Mouse (Mus musculus): Measurements from ENCODE around the gene Filip1l. TPM values are rescaled to one million over a fixed set of nuclear protein-coding genes. Genes with fewer than 3 reads are reported as not detected.

Gene Filip1l
- polyA plus RNA-seq, 1 experiment from 2014 or later = 56.2 TPM

- H3K4me1 ChIP-seq (ENCODE audit: control insufficient read depth, insufficient read depth, low read length) = peaks cover 15% of the 10 kb centered on the region; the same call in 1 of the 2 replicates
- no peaks in the 10 kb centered on the region for H3K27me3 ChIP-seq (ENCODE audit: control insufficient read depth, insufficient read depth, low read length)
- no peak for ATAC-seq (ENCODE audit: insufficient read depth, low FRiP score)
- H3K27ac ChIP-seq (ENCODE audit: low read length) = no peak overlapping the region
- H3K9me3 ChIP-seq (replicated peaks; ENCODE audit: control insufficient read depth, low read length) = no peaks in the 10 kb centered on the region
- no peaks in the 10 kb centered on the region for H3K36me3 ChIP-seq (ENCODE audit: control insufficient read depth, insufficient read depth, low read length)
- no peak overlapping the region for H3K4me2 ChIP-seq (ENCODE audit: low read depth, low read length)
- WGBS = 75% methylated on average over 9 of the region's 9 CpGs
- H3K9ac ChIP-seq (ENCODE audit: low read length) = no peak overlapping the region
- H3K4me3 ChIP-seq (replicated peaks; ENCODE audit: low read length) = no peak overlapping the region
These were observed 132.4 kb downstream of the Filip1l start for GRCm38 (mm10) chr16:57485265-57485664.

- Histone ChIP-seq H3K4me1 (ENCODE audit: control insufficient read depth, insufficient read depth, low read length) (peaks cover 12% of the 10 kb centered on the region; the same call in 1 of the 2 replicates), H3K36me3 (ENCODE audit: control insufficient read depth, insufficient read depth, low read length) (no peaks in the 10 kb centered on the region), H3K4me3 (replicated peaks; ENCODE audit: low read length) (no peak overlapping the region), H3K9ac (ENCODE audit: low read length) (no peak overlapping the region), H3K4me2 (ENCODE audit: low read depth, low read length) (no peak overlapping the region), H3K9me3 (replicated peaks; ENCODE audit: control insufficient read depth, low read length) (no peaks in the 10 kb centered on the region), H3K27me3 (ENCODE audit: control insufficient read depth, insufficient read depth, low read length) (no peaks in the 10 kb centered on the region), H3K27ac (ENCODE audit: low read length) (no peak overlapping the region)
- no peak for ATAC-seq (ENCODE audit: insufficient read depth, low FRiP score)
- WGBS = 86% methylated on average over 5 of the region's 5 CpGs
These were observed 133.4 kb downstream of the Filip1l start for GRCm38 (mm10) chr16:57486266-57486665.

GRCm38 (mm10) chr16:57488661-57489060, 135.8 kb downstream of the Filip1l start:
- H3K27ac ChIP-seq (ENCODE audit: low read length) = no peak overlapping the region
- ATAC-seq (ENCODE audit: insufficient read depth, low FRiP score) = no peak
- H3K9ac ChIP-seq (ENCODE audit: low read length) = no peak overlapping the region
- no peak overlapping the region for H3K4me2 ChIP-seq (ENCODE audit: low read depth, low read length)
- peaks cover 12% of the 10 kb centered on the region; the same call in 1 of the 2 replicates for H3K4me1 ChIP-seq (ENCODE audit: control insufficient read depth, insufficient read depth, low read length)
- no peak overlapping the region for H3K4me3 ChIP-seq (replicated peaks; ENCODE audit: low read length)
- H3K36me3 ChIP-seq (ENCODE audit: control insufficient read depth, insufficient read depth, low read length) = no peaks in the 10 kb centered on the region
- no peaks in the 10 kb centered on the region for H3K27me3 ChIP-seq (ENCODE audit: control insufficient read depth, insufficient read depth, low read length)
- H3K9me3 ChIP-seq (replicated peaks; ENCODE audit: control insufficient read depth, low read length) = no peaks in the 10 kb centered on the region

- no peaks in the 10 kb centered on the region for H3K36me3 ChIP-seq (ENCODE audit: control insufficient read depth, insufficient read depth, low read length)
- ATAC-seq (ENCODE audit: insufficient read depth, low FRiP score) = no peak
- no peak overlapping the region for H3K4me3 ChIP-seq (replicated peaks; ENCODE audit: low read length)
- H3K9me3 ChIP-seq (replicated peaks; ENCODE audit: control insufficient read depth, low read length) = no peaks in the 10 kb centered on the region
- no peaks in the 10 kb centered on the region for H3K27me3 ChIP-seq (ENCODE audit: control insufficient read depth, insufficient read depth, low read length)
- WGBS = 94% methylated on average over 8 of the region's 8 CpGs
- H3K4me2 ChIP-seq (ENCODE audit: low read depth, low read length) = no peak overlapping the region
- H3K9ac ChIP-seq (ENCODE audit: low read length) = no peak overlapping the region
- H3K27ac ChIP-seq (ENCODE audit: low read length) = no peak overlapping the region
- peaks cover 10% of the 10 kb centered on the region; the same call in 1 of the 2 replicates for H3K4me1 ChIP-seq (ENCODE audit: control insufficient read depth, insufficient read depth, low read length)
These were observed 137.8 kb downstream of the Filip1l start for GRCm38 (mm10) chr16:57490691-57491090.

GRCm38 (mm10) chr16:57491853-57492252, 139.0 kb downstream of the Filip1l start:
- no peaks in the 10 kb centered on the region for H3K9me3 ChIP-seq (replicated peaks; ENCODE audit: control insufficient read depth, low read length)
- H3K4me1 ChIP-seq (ENCODE audit: control insufficient read depth, insufficient read depth, low read length) = peaks cover 8% of the 10 kb centered on the region; the same call in 1 of the 2 replicates
- H3K4me2 ChIP-seq (ENCODE audit: low read depth, low read length) = no peak overlapping the region
- no peaks in the 10 kb centered on the region for H3K27me3 ChIP-seq (ENCODE audit: control insufficient read depth, insufficient read depth, low read length)
- no peak overlapping the region for H3K27ac ChIP-seq (ENCODE audit: low read length)
- no peaks in the 10 kb centered on the region for H3K36me3 ChIP-seq (ENCODE audit: control insufficient read depth, insufficient read depth, low read length)
- no peak overlapping the region for H3K9ac ChIP-seq (ENCODE audit: low read length)
- no peak for ATAC-seq (ENCODE audit: insufficient read depth, low FRiP score)
- H3K4me3 ChIP-seq (replicated peaks; ENCODE audit: low read length) = no peak overlapping the region
- WGBS = 75% methylated on average over 4 of the region's 4 CpGs

GRCm38 (mm10) chr16:57495476-57496203, 142.7 kb downstream of the Filip1l start:
- Histone ChIP-seq H3K4me1 (ENCODE audit: control insufficient read depth, insufficient read depth, low read length) (0 out of 2 replicates have a peak, but pooled peaks cover 5% of the 10 kb centered on the region), H3K27ac (ENCODE audit: low read length) (peak overlapping the region; percentile 56; the same call in 1 of the 2 replicates), H3K9me3 (replicated peaks; ENCODE audit: control insufficient read depth, low read length) (no peaks in the 10 kb centered on the region), H3K36me3 (ENCODE audit: control insufficient read depth, insufficient read depth, low read length) (no peaks in the 10 kb centered on the region), H3K4me3 (replicated peaks; ENCODE audit: low read length) (no peak overlapping the region), H3K27me3 (ENCODE audit: control insufficient read depth, insufficient read depth, low read length) (no peaks in the 10 kb centered on the region), H3K4me2 (ENCODE audit: low read depth, low read length) (no peak overlapping the region), H3K9ac (ENCODE audit: low read length) (no peak overlapping the region)
- WGBS = 69% methylated on average over 10 of the region's 10 CpGs
- ATAC-seq (ENCODE audit: insufficient read depth, low FRiP score) = peak; percentile 85; the same call in 1 of the 2 replicates

- H3K4me1 ChIP-seq (ENCODE audit: control insufficient read depth, insufficient read depth, low read length) = peaks cover 9% of the 10 kb centered on the region; the same call in 1 of the 2 replicates
- peak overlapping the region; percentile 56; the same call in 1 of the 2 replicates for H3K27ac ChIP-seq (ENCODE audit: low read length)
- 66% methylated on average over 10 of the region's 10 CpGs for WGBS
These were observed 143.7 kb downstream of the Filip1l start for GRCm38 (mm10) chr16:57496437-57497173.

GRCm38 (mm10) chr16:57500851-57501250, 148.0 kb downstream of the Filip1l start:
- no peaks in the 10 kb centered on the region for H3K36me3 ChIP-seq (ENCODE audit: control insufficient read depth, insufficient read depth, low read length)
- no peaks in the 10 kb centered on the region for H3K9me3 ChIP-seq (replicated peaks; ENCODE audit: control insufficient read depth, low read length)
- no peak overlapping the region for H3K4me2 ChIP-seq (ENCODE audit: low read depth, low read length)
- H3K27ac ChIP-seq (ENCODE audit: low read length) = no peak overlapping the region
- H3K4me1 ChIP-seq (ENCODE audit: control insufficient read depth, insufficient read depth, low read length) = peaks cover 9% of the 10 kb centered on the region; the same call in 1 of the 2 replicates
- ATAC-seq (ENCODE audit: insufficient read depth, low FRiP score) = no peak
- no peaks in the 10 kb centered on the region for H3K27me3 ChIP-seq (ENCODE audit: control insufficient read depth, insufficient read depth, low read length)
- 45% methylated on average over 3 of the region's 3 CpGs for WGBS
- H3K9ac ChIP-seq (ENCODE audit: low read length) = no peak overlapping the region
- H3K4me3 ChIP-seq (replicated peaks; ENCODE audit: low read length) = no peak overlapping the region

More at GRCm38 (mm10) chr16:57496437-57497173, 143.7 kb downstream of the Filip1l start:
- no peak for ATAC-seq (ENCODE audit: insufficient read depth, low FRiP score)
- Histone ChIP-seq H3K9ac (ENCODE audit: low read length) (no peak overlapping the region), H3K4me2 (ENCODE audit: low read depth, low read length) (no peak overlapping the region), H3K4me3 (replicated peaks; ENCODE audit: low read length) (no peak overlapping the region), H3K9me3 (replicated peaks; ENCODE audit: control insufficient read depth, low read length) (no peaks in the 10 kb centered on the region), H3K27me3 (ENCODE audit: control insufficient read depth, insufficient read depth, low read length) (no peaks in the 10 kb centered on the region), H3K36me3 (ENCODE audit: control insufficient read depth, insufficient read depth, low read length) (no peaks in the 10 kb centered on the region)

GRCm38 (mm10) chr16:57502230-57502629, 149.3 kb downstream of the Filip1l start:
- H3K36me3 ChIP-seq (ENCODE audit: control insufficient read depth, insufficient read depth, low read length) = no peaks in the 10 kb centered on the region
- H3K4me3 ChIP-seq (replicated peaks; ENCODE audit: low read length) = no peak overlapping the region
- H3K27ac ChIP-seq (ENCODE audit: low read length) = no peak overlapping the region
- H3K4me1 ChIP-seq (ENCODE audit: control insufficient read depth, insufficient read depth, low read length) = peaks cover 11% of the 10 kb centered on the region
- H3K27me3 ChIP-seq (ENCODE audit: control insufficient read depth, insufficient read depth, low read length) = no peaks in the 10 kb centered on the region
- H3K9me3 ChIP-seq (replicated peaks; ENCODE audit: control insufficient read depth, low read length) = no peaks in the 10 kb centered on the region
- ATAC-seq (ENCODE audit: insufficient read depth, low FRiP score) = no peak
- H3K9ac ChIP-seq (ENCODE audit: low read length) = no peak overlapping the region
- no peak overlapping the region for H3K4me2 ChIP-seq (ENCODE audit: low read depth, low read length)
- WGBS = 56% methylated on average over 2 of the region's 2 CpGs

Data from stomach, embryonic 16.5 days (tissue).